In genomic region chr3:133617036-133617435, GRCm38 (mm10) we compare ENCODE assay signal across 22 mouse cellular contexts.
DNase-seq lines count a peak whose midpoint lies in the region; ATAC-seq and TF ChIP-seq lines count a peak whose summit lies in the region.
"Had no signal": no experiment of that assay in that cellular context is flagged by ENCODE, and none has a peak within 500 bp of the region (broad histone marks: within the 10 kb centered on the region; RNA-seq: fewer than 3 reads in every experiment).

No protein-coding gene starts in this region.

- H3K4me2 ChIP-seq in heart, embryonic 11.5 days = no peak overlapping the region
- H3K4me2 ChIP-seq in lung, postnatal 0 days (replicated peaks; ENCODE audit: low read depth, low read length) = no peak overlapping the region
- H3K4me2 ChIP-seq: embryonic facial prominence, embryonic 12.5 days; embryonic facial prominence, embryonic 15.5 days; forebrain, embryonic 12.5 days had no signal

- no peak for TF ChIP-seq CTCF in lung, postnatal 0 days (IDR thresholded peaks at IDR 0.05)

- no peaks in the 10 kb centered on the region for H3K36me3 ChIP-seq in heart, embryonic 11.5 days (ENCODE audit: control insufficient read depth, insufficient read depth, low read length)
- no peaks in the 10 kb centered on the region for H3K36me3 ChIP-seq in lung, postnatal 0 days (ENCODE audit: insufficient read depth, low read length)
- H3K36me3 ChIP-seq: embryonic facial prominence, embryonic 12.5 days; embryonic facial prominence, embryonic 15.5 days; forebrain, embryonic 10.5 days; forebrain, embryonic 12.5 days had no signal

- 68% methylated on average over 2 of the region's 2 CpGs for WGBS in heart, embryonic 11.5 days (ENCODE audit: insufficient replicate concordance)
- WGBS in lung, postnatal 0 days = 94% methylated on average over 2 of the region's 2 CpGs

- TF ChIP-seq EP300 in lung, postnatal 0 days (IDR thresholded peaks at IDR 0.05) = no peak

- peak; percentile 71 for DNase-seq in heart, adult 11 months
- peak; percentile 67 for DNase-seq in retina, postnatal 1 day
- DNase-seq in retina, postnatal 7 days (ENCODE audit: low read depth, low spot score) = peak; percentile 29
- DNase-seq in lung, postnatal 0 days (ENCODE audit: low spot score) = no peak
- DNase-seq: adrenal gland, adult 2 months; adrenal gland, postnatal 10 days; adrenal gland, postnatal 25 days; cerebellum, adult 11 months; cerebellum, adult 18-20 months; cerebellum, adult 8-10 months; cerebellum, adult 9-11 months; cerebellum, postnatal 14 days; cerebellum, postnatal 36 days; embryo, embryonic 11 days had no signal

- ATAC-seq in heart, embryonic 11.5 days (replicated peaks; ENCODE audit: insufficient number of reproducible peaks, low FRiP score, low TSS enrichment) = no peak
- no peak for ATAC-seq in lung, postnatal 0 days
- ATAC-seq: forebrain, embryonic 14.5 days; forebrain, embryonic 16.5 days had no signal

- no peaks in the 10 kb centered on the region for H3K27me3 ChIP-seq in heart, embryonic 11.5 days (ENCODE audit: control insufficient read depth, insufficient read depth, low read length)
- H3K27me3 ChIP-seq in lung, postnatal 0 days (replicated peaks; ENCODE audit: insufficient read depth, low read length) = no peaks in the 10 kb centered on the region
- H3K27me3 ChIP-seq: embryonic facial prominence, embryonic 12.5 days; embryonic facial prominence, embryonic 15.5 days; forebrain, embryonic 12.5 days had no signal

- no peaks in the 10 kb centered on the region for H3K4me1 ChIP-seq in heart, embryonic 11.5 days (ENCODE audit: control insufficient read depth, insufficient read depth, low read length)
- H3K4me1 ChIP-seq in lung, postnatal 0 days (ENCODE audit: insufficient read depth, low read depth, low read length) = no peaks in the 10 kb centered on the region
- H3K4me1 ChIP-seq: embryonic facial prominence, embryonic 12.5 days; embryonic facial prominence, embryonic 15.5 days had no signal

- no peaks in the 10 kb centered on the region for H3K9me3 ChIP-seq in heart, embryonic 11.5 days (replicated peaks; ENCODE audit: control insufficient read depth, low read length)
- no peaks in the 10 kb centered on the region for H3K9me3 ChIP-seq in lung, postnatal 0 days (ENCODE audit: low read length)
- H3K9me3 ChIP-seq: embryonic facial prominence, embryonic 12.5 days; embryonic facial prominence, embryonic 15.5 days; forebrain, embryonic 10.5 days; forebrain, embryonic 12.5 days had no signal

- H3K4me3 ChIP-seq in heart, embryonic 11.5 days (ENCODE audit: low read depth, low read length) = no peak overlapping the region
- H3K4me3 ChIP-seq in lung, postnatal 0 days (ENCODE audit: low read depth, low read length) = no peak overlapping the region
- H3K4me3 ChIP-seq: embryonic facial prominence, embryonic 12.5 days; embryonic facial prominence, embryonic 15.5 days; erythroblast, embryonic 14.5 days; forebrain, embryonic 10.5 days; forebrain, embryonic 12.5 days had no signal

- no peak overlapping the region for H3K27ac ChIP-seq in heart, embryonic 11.5 days (ENCODE audit: low read depth, low read length)
- no peak overlapping the region for H3K27ac ChIP-seq in lung, postnatal 0 days (ENCODE audit: low read length)
- H3K27ac ChIP-seq: embryonic facial prominence, embryonic 12.5 days; embryonic facial prominence, embryonic 15.5 days; forebrain, embryonic 10.5 days; forebrain, embryonic 12.5 days had no signal

- no peak overlapping the region for H3K9ac ChIP-seq in heart, embryonic 11.5 days (ENCODE audit: low read depth, low read length)
- H3K9ac ChIP-seq in lung, postnatal 0 days (replicated peaks; ENCODE audit: low read depth) = no peak overlapping the region
- H3K9ac ChIP-seq: embryonic facial prominence, embryonic 12.5 days; embryonic facial prominence, embryonic 15.5 days; forebrain, embryonic 12.5 days had no signal
